Mouse (Mus musculus) limb, embryonic 15.5 days (tissue): ENCODE data around the gene Sds. TPM values are rescaled to one million over a fixed set of nuclear protein-coding genes. Genes with fewer than 3 reads are reported as not detected.

ENCODE experiments used
- ATAC-seq: fragments of 200-750 bp; cut with Nextera tagmentation; 2 replicates; pipeline ENCODE4 v1.8.0; 2017; ENCODE audit warnings: low read depth, moderate TSS enrichment; ENCODE audit not compliant: insufficient number of reproducible peaks, low FRiP score, low TSS enrichment
- H3K27ac ChIP-seq: fragments of 300-500 bp; sonication (generic); 2 replicates; pipeline ENCODE4 v1.5.1; 2015; ENCODE audit warnings: moderate library complexity, mild to moderate bottlenecking, inconsistent platforms
- H3K27me3 ChIP-seq: fragments of 300-500 bp; sonication (generic); 2 replicates; pipeline ENCODE4 v1.6.1; 2015; ENCODE audit warnings: inconsistent platforms
- H3K36me3 ChIP-seq: fragments of 300-500 bp; sonication (generic); 2 replicates; pipeline ENCODE4 v1.6.1; 2015; ENCODE audit warnings: inconsistent platforms
- H3K4me1 ChIP-seq: fragments of 300-500 bp; sonication (generic); 2 replicates; pipeline ENCODE4 v1.6.1; 2015; ENCODE audit warnings: inconsistent platforms
- H3K4me2 ChIP-seq: fragments of 300-500 bp; sonication (generic); 2 replicates; pipeline ENCODE4 v1.6.1; 2015; ENCODE audit warnings: mild to moderate bottlenecking, inconsistent platforms
- H3K4me3 ChIP-seq: fragments of 300-500 bp; sonication (generic); 2 replicates; pipeline ENCODE4 v1.5.1; 2015; ENCODE audit warnings: mild to moderate bottlenecking, inconsistent platforms
- H3K9ac ChIP-seq: fragments of 300-500 bp; sonication (generic); 2 replicates; pipeline ENCODE4 v1.6.1; 2015; ENCODE audit warnings: inconsistent platforms
- H3K9me3 ChIP-seq: fragments of 300-500 bp; sonication (generic); 2 replicates; pipeline ENCODE4 v1.6.1; 2016; ENCODE audit warnings: inconsistent platforms
- WGBS: fragments of 180-500 bp; shearing (Covaris S2); methylation state at CpG from one replicate; pipeline ENCODE4 v1.1.7; 2015; 5-methylcytosine and 5-hydroxymethylcytosine counted together
- polyA plus RNA-seq: library from polyadenylated mRNA; unstranded; fragments of >200 nt; fragmentation: Nextera tagmentation; extraction: Ambion mirVana; gene quantifications from 2 replicates; pipeline ENCODE4 v1.2.1, GENCODE M21; 2015

The Sds gene
- polyA plus RNA-seq, 1 experiment from 2014 or later: 0.24 TPM

DNA sequence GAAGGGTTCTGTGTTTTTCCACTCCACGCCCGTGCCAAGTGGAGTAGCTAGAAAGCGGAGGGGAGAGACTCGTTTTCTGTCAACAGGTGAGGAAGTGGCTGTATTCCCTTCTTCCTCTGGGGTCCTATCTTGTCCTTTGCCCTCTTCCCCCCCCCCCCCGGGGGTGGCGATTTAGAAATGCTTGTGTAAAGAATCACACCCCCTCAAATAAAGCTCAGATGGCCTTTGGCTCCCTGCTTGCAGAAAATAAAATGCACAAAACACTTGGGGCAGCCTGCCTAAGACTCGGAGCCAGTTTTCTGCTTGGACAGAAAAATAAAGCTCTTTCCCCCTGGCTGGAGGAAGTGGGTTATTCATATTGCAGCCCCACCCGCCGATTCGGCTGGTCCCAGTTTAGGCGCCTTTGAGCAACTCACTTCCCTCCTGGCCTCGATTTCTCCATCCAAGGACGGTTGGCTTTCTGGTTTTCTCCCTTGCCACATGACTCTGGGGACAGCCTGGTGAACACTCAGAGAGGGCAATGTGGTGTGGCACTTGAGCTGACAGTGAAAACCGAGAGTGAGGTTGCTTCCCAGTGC is 35.4 kb downstream of the Sds start:
- WGBS: 19% methylated on average over 11 of the region's 14 CpGs
- Histone ChIP-seq H3K27ac (peak overlapping the region; percentile 1; the same call in 1 of the 2 replicates), H3K4me1 (peaks cover 55% of the 10 kb centered on the region), H3K36me3 (no peaks in the 10 kb centered on the region), H3K4me3 (peak overlapping the region; percentile 55), H3K4me2 (peak overlapping the region; percentile 66), H3K9me3 (no peaks in the 10 kb centered on the region), H3K9ac (no peak overlapping the region), H3K27me3 (no peaks in the 10 kb centered on the region)
- no peak for ATAC-seq

GRCm38 (mm10) chr5:120512911-120513555 is 36.7 kb downstream of the Sds start:
- Histone ChIP-seq H3K27me3 (no peaks in the 10 kb centered on the region), H3K4me2 (0 out of 2 replicates have a peak overlapping the region, but pooled peaks have one; percentile 10), H3K27ac (peak overlapping the region; percentile 13; the same call in 1 of the 2 replicates), H3K9ac (no peak overlapping the region), H3K4me3 (peak overlapping the region; percentile 7; the same call in 1 of the 2 replicates), H3K36me3 (no peaks in the 10 kb centered on the region), H3K4me1 (peaks cover 63% of the 10 kb centered on the region), H3K9me3 (no peaks in the 10 kb centered on the region)
- no peak for ATAC-seq
- WGBS: 48% methylated on average over 15 of the region's 15 CpGs

- Histone ChIP-seq H3K9me3 (no peaks in the 10 kb centered on the region), H3K4me3 (no peak overlapping the region), H3K27me3 (no peaks in the 10 kb centered on the region), H3K36me3 (no peaks in the 10 kb centered on the region), H3K9ac (no peak overlapping the region), H3K4me1 (peaks cover 63% of the 10 kb centered on the region), H3K27ac (peak overlapping the region; percentile 54), H3K4me2 (no peak overlapping the region)
- 46% methylated on average over 9 of the region's 9 CpGs for WGBS
- ATAC-seq: no peak
Measured at GRCm38 (mm10) chr5:120514031-120514677, 37.8 kb downstream of the Sds start.

DNA sequence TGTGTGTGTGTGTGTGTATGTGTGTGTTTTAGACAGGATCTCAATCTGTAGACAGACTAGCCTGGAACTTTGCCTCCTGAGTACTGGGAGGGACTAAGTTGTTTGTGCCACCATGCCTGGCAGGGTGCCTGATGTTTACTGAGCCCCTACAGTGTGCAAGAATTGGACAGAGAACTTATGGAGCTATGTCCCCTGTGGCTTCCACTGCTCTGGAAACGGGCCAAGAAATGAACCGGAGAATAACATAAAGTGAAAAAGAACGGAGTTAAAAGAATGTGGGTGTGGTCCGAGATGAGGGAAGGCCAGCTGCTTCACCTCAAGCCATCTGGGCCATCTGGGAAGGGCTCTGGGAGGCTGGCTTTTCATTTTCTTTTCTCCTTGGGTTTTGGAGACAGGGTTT is 38.4 kb downstream of the Sds start:
- Histone ChIP-seq H3K27me3 (no peaks in the 10 kb centered on the region), H3K9ac (no peak overlapping the region), H3K4me2 (0 out of 2 replicates have a peak overlapping the region, but pooled peaks have one; percentile 10), H3K27ac (peak overlapping the region; percentile 58), H3K4me1 (peaks cover 63% of the 10 kb centered on the region), H3K4me3 (no peak overlapping the region), H3K9me3 (no peaks in the 10 kb centered on the region), H3K36me3 (peaks cover under 1% of the 10 kb centered on the region; the same call in 1 of the 2 replicates)
- ATAC-seq: no peak
- 3% methylated on average over 4 of the region's 4 CpGs for WGBS

- Histone ChIP-seq H3K9ac (no peak overlapping the region), H3K9me3 (no peaks in the 10 kb centered on the region), H3K4me2 (no peak overlapping the region), H3K27me3 (no peaks in the 10 kb centered on the region), H3K4me3 (no peak overlapping the region), H3K36me3 (peaks cover 5% of the 10 kb centered on the region), H3K27ac (peak overlapping the region; percentile 58; the same call in 1 of the 2 replicates), H3K4me1 (peaks cover 63% of the 10 kb centered on the region)
- no peak for ATAC-seq
- WGBS: 69% methylated on average over 7 of the region's 7 CpGs
Measured at GRCm38 (mm10) chr5:120515451-120515850, 39.1 kb downstream of the Sds start.

DNA sequence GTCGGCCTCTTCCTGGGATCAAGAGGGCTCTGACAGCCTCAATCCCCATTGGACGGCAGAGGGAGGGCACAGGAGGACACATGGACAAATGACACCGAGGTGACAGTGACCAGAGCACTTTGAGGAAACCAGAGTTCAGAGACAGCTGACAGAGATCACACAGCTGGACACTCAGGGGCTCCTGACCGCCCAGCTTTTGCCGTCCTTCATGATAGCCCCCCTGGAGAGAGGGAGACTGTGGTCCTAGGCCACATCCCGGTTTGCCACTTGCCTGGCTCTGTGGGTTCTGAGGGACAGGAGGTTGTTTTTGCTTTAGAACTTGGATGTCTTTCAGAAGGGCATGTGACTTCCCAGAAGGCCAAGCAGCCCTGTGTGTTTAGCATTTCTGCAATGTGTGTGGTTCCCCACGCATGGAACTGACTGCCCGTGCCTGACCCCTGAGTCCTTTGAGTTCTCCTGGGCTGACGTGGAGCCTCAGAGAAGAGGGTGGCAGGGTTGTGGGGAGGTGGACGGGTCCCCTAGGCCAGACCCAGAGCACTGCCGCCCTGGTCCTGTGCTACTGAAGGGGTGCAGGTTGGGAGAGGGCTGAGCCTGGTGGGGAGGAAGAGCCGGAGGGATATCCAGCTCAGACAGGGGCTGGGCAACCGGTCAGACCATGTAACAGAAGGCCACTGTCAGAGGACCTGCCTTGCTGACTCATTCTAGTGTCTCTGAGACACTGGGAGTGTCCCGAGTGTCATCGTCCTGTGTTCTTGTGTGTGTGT is 40.1 kb downstream of the Sds start:
- H3K4me1 ChIP-seq: peaks cover 54% of the 10 kb centered on the region
- H3K4me3 ChIP-seq: no peak overlapping the region
- H3K9me3 ChIP-seq: no peaks in the 10 kb centered on the region
- peaks cover 13% of the 10 kb centered on the region for H3K36me3 ChIP-seq
- 47% methylated on average over 15 of the region's 15 CpGs for WGBS
- no peaks in the 10 kb centered on the region for H3K27me3 ChIP-seq
- H3K27ac ChIP-seq: peak overlapping the region; percentile 50; the same call in 1 of the 2 replicates
- H3K9ac ChIP-seq: no peak overlapping the region
- ATAC-seq: no peak
- H3K4me2 ChIP-seq: no peak overlapping the region

- H3K4me3 ChIP-seq: no peak overlapping the region
- no peak overlapping the region for H3K9ac ChIP-seq
- H3K9me3 ChIP-seq: no peaks in the 10 kb centered on the region
- no peaks in the 10 kb centered on the region for H3K27me3 ChIP-seq
- H3K27ac ChIP-seq: peak overlapping the region; percentile 18; the same call in 1 of the 2 replicates
- H3K4me1 ChIP-seq: peaks cover 45% of the 10 kb centered on the region
- no peak overlapping the region for H3K4me2 ChIP-seq
- ATAC-seq: no peak
- 53% methylated on average over 9 of the region's 9 CpGs for WGBS
- peaks cover 20% of the 10 kb centered on the region for H3K36me3 ChIP-seq
Measured at GRCm38 (mm10) chr5:120517552-120517951, 41.2 kb downstream of the Sds start.

DNA sequence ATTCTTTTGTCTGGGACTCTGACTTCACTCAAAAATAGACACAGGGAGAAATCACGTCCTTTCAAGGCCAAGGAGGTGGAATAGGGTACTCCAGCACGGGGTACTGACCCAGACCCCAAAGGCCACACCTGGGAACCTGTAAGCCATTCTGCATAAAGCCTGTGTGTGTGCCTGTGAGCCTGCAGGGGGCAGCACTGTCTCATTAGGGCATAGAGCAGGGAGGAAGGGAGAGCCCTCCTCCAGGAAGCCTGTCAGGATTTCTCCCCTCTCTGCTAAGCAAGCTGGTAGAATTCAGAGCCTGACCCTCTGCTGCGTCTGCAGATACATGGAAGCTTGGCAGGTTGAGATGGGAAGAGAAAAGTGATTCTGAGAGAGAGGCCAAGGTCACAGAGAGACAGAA is 46.3 kb downstream of the Sds start:
- H3K4me3 ChIP-seq: no peak overlapping the region
- H3K36me3 ChIP-seq: peaks cover 32% of the 10 kb centered on the region
- no peak for ATAC-seq
- H3K27me3 ChIP-seq: no peaks in the 10 kb centered on the region
- no peaks in the 10 kb centered on the region for H3K9me3 ChIP-seq
- no peak overlapping the region for H3K4me2 ChIP-seq
- no peak overlapping the region for H3K27ac ChIP-seq
- H3K4me1 ChIP-seq: no peaks in the 10 kb centered on the region
- no peak overlapping the region for H3K9ac ChIP-seq
- WGBS: 75% methylated on average over 3 of the region's 3 CpGs

GRCm38 (mm10) chr5:120524736-120525135 is 48.4 kb downstream of the Sds start:
- Histone ChIP-seq H3K27me3 (no peaks in the 10 kb centered on the region), H3K4me3 (no peak overlapping the region), H3K4me1 (no peaks in the 10 kb centered on the region), H3K4me2 (no peak overlapping the region), H3K27ac (no peak overlapping the region), H3K36me3 (peaks cover 31% of the 10 kb centered on the region), H3K9me3 (no peaks in the 10 kb centered on the region), H3K9ac (no peak overlapping the region)
- WGBS: 89% methylated on average over 2 of the region's 2 CpGs
- ATAC-seq: no peak

- ATAC-seq: no peak
- WGBS: 41% methylated on average over 5 of the region's 5 CpGs
- Histone ChIP-seq H3K9ac (no peak overlapping the region), H3K4me1 (no peaks in the 10 kb centered on the region), H3K36me3 (peaks cover 24% of the 10 kb centered on the region), H3K4me3 (no peak overlapping the region), H3K27ac (no peak overlapping the region), H3K27me3 (no peaks in the 10 kb centered on the region), H3K4me2 (no peak overlapping the region), H3K9me3 (no peaks in the 10 kb centered on the region)
Measured at GRCm38 (mm10) chr5:120525737-120526136, 49.4 kb downstream of the Sds start.

DNA sequence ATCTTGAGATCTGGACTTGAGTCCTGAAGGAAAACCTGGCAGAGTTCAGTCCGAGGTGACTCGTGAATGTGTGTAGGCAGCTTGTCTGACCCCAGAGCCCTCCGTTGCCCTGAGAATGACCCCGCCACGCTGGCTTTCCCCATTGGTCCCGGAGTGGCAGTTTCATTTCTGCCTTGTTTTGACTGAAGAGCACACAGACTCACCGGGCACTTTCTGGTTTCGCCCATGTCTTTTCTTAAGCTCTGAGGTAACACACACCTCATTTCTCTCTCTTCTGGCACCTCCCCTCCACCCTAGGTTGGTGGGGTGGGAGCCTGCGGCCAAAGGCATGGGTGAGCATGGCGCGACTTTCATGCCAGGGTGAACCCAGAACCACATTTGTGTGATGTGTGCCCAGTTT is 50.0 kb downstream of the Sds start:
- no peak overlapping the region for H3K4me2 ChIP-seq
- H3K27me3 ChIP-seq: no peaks in the 10 kb centered on the region
- H3K9ac ChIP-seq: no peak overlapping the region
- ATAC-seq: no peak
- H3K9me3 ChIP-seq: no peaks in the 10 kb centered on the region
- H3K4me3 ChIP-seq: no peak overlapping the region
- 63% methylated on average over 11 of the region's 11 CpGs for WGBS
- H3K27ac ChIP-seq: no peak overlapping the region
- H3K36me3 ChIP-seq: peaks cover 19% of the 10 kb centered on the region
- no peaks in the 10 kb centered on the region for H3K4me1 ChIP-seq
